Mouse (Mus musculus) myocyte (in vitro differentiated cells): Measurements from ENCODE around the gene Sytl3.

ENCODE experiments used
- CEBPB ChIP-seq: IDR thresholded peaks from 2 replicates; pipeline ENCODE4 v1.6.1; 2011; ENCODE audit warnings: mild to moderate bottlenecking, moderate library complexity; ENCODE audit not compliant: poor library complexity, insufficient read depth, severe bottlenecking
- E2F4 ChIP-seq: IDR thresholded peaks from one replicate; pipeline ENCODE4 v1.6.1; 2011; ENCODE audit warnings: mild to moderate bottlenecking, control low read depth, moderate library complexity; ENCODE audit not compliant: insufficient read depth
- MAX ChIP-seq: IDR thresholded peaks from one replicate; pipeline ENCODE4 v1.6.1; 2011; ENCODE audit warnings: low read depth, mild to moderate bottlenecking, control low read depth
- MYOD1 ChIP-seq, 3 experiments: IDR thresholded peaks; one replicate each; pipeline ENCODE4 v1.6.1; 2011; ENCODE audit warnings: control low read depth in 2 of 3, low read depth in 2 of 3, mild to moderate bottlenecking in 2 of 3, moderate library complexity in 1 of 3; ENCODE audit not compliant: insufficient read length in 2 of 3, control insufficient read depth in 1 of 3
- POLR2A ChIP-seq: IDR thresholded peaks from one replicate; pipeline ENCODE4 v1.6.1; 2011; ENCODE audit warnings: low read depth, mild to moderate bottlenecking, control low read depth, moderate library complexity; ENCODE audit not compliant: insufficient read length
- POLR2AphosphoS2 ChIP-seq: IDR thresholded peaks from one replicate; pipeline ENCODE4 v1.6.1; 2011; ENCODE audit warnings: low read depth, control low read depth; ENCODE audit not compliant: insufficient read length
- SRF ChIP-seq: IDR thresholded peaks from one replicate; pipeline ENCODE4 v1.6.1; 2011; ENCODE audit warnings: low read depth; ENCODE audit not compliant: control insufficient read depth, insufficient read length
- TCF12 ChIP-seq: IDR thresholded peaks from one replicate; pipeline ENCODE4 v1.6.1; 2011; ENCODE audit warnings: mild to moderate bottlenecking, control low read depth; ENCODE audit not compliant: poor library complexity, insufficient read depth, severe bottlenecking
- USF1 ChIP-seq: IDR thresholded peaks from one replicate; pipeline ENCODE4 v1.6.1; 2011; ENCODE audit warnings: low read depth, mild to moderate bottlenecking, control low read depth, moderate library complexity

DNA sequence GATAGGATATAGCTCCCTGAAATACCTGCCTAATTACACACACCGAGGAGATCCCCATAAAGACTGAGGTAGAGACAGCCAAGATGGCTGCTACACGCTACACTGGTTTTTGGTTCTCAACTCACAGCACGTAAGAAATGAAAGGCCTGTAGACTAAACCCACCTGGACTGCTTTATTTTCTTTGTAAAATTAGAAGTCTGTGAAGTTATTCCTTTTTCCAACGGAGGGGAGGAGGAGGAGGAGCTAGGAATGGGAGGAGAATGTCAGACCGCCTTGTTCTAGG lies 113.5 kb downstream of the Sytl3 start:
- TF ChIP-seq POLR2AphosphoS2 (no peak), SRF (no peak), TCF12 (no peak), MAX (no peak), MYOD1 (IDR thresholded peaks at IDR 0.05; ENCODE audit: control insufficient read depth in 1 of 3, insufficient read length in 2 of 3, low read depth in 2 of 3) (no peak), E2F4 (no peak), POLR2A (no peak), USF1 (no peak), CEBPB (no peak)
